9 mouse cellular contexts compared by ENCODE assay signal in genomic region chr16:36884881-36885280, GRCm38 (mm10). TPM values are rescaled to one million over a fixed set of nuclear protein-coding genes. Genes with fewer than 3 reads are reported as not detected.
DNase-seq lines count a peak whose midpoint lies in the region; ATAC-seq and TF ChIP-seq lines count a peak whose summit lies in the region.
"Had no signal": no experiment of that assay in that cellular context is flagged by ENCODE, and none has a peak within 500 bp of the region (broad histone marks: within the 10 kb centered on the region; RNA-seq: fewer than 3 reads in every experiment).

No protein-coding gene starts in this region.

- 81% methylated on average over 4 of the region's 4 CpGs for WGBS in heart, embryonic 11.5 days (ENCODE audit: insufficient replicate concordance)
- 87% methylated on average over 4 of the region's 4 CpGs for WGBS in kidney, postnatal 0 days

- no peaks in the 10 kb centered on the region for H3K27me3 ChIP-seq in heart, embryonic 11.5 days (ENCODE audit: control insufficient read depth, insufficient read depth, low read length)
- H3K27me3 ChIP-seq in kidney, postnatal 0 days (ENCODE audit: insufficient read depth, low read length): no peaks in the 10 kb centered on the region
- H3K27me3 ChIP-seq: limb, embryonic 15.5 days had no signal

- no peak overlapping the region for H3K9ac ChIP-seq in heart, embryonic 11.5 days (ENCODE audit: low read depth, low read length)
- no peak overlapping the region for H3K9ac ChIP-seq in kidney, postnatal 0 days (ENCODE audit: low read depth, low read length)
- H3K9ac ChIP-seq: limb, embryonic 15.5 days had no signal

- DNase-seq in heart, postnatal 10 days: peak; percentile 18 to 56
- DNase-seq in B cell, adult 2 months: peak; percentile 63 to 69
- DNase-seq in NIH3T3 (ENCODE audit: low read depth): peak; percentile 25
- peak; percentile 31 for DNase-seq in kidney, postnatal 0 days (ENCODE audit: low spot score)
- peak; percentile 54 for DNase-seq in spleen, adult 12 weeks (ENCODE audit: low spot score)
- no peak for DNase-seq in ovary, postnatal 14 days (ENCODE audit: low spot score)

- H3K4me3 ChIP-seq in heart, embryonic 11.5 days (ENCODE audit: low read depth, low read length): no peak overlapping the region
- H3K4me3 ChIP-seq in kidney, postnatal 0 days (replicated peaks; ENCODE audit: low read depth, low read length): no peak overlapping the region
- H3K4me3 ChIP-seq: limb, embryonic 15.5 days had no signal

- intact Hi-C loops in heart, postnatal 10 days (cut with DNase I): loop anchor here (5.0 kb wide), 1 partner anchor 122 kb away; no protein-coding TSS in a partner anchor

- H3K27ac ChIP-seq in heart, embryonic 11.5 days (ENCODE audit: low read depth, low read length): no peak overlapping the region
- H3K27ac ChIP-seq in kidney, postnatal 0 days: no peak overlapping the region
- H3K27ac ChIP-seq: limb, embryonic 15.5 days had no signal

- no peaks in the 10 kb centered on the region for H3K9me3 ChIP-seq in heart, embryonic 11.5 days (replicated peaks; ENCODE audit: control insufficient read depth, low read length)
- H3K9me3 ChIP-seq in kidney, postnatal 0 days (replicated peaks; ENCODE audit: low read length): no peaks in the 10 kb centered on the region
- H3K9me3 ChIP-seq: limb, embryonic 15.5 days had no signal

- TF ChIP-seq CTCF in kidney, postnatal 0 days (IDR thresholded peaks at IDR 0.05; ENCODE audit: low read depth): peak; percentile 59

- 0 out of 2 replicates have a peak, but pooled peaks cover 2% of the 10 kb centered on the region for H3K36me3 ChIP-seq in heart, embryonic 11.5 days (ENCODE audit: control insufficient read depth, insufficient read depth, low read length)
- peaks cover 26% of the 10 kb centered on the region; the same call in 1 of the 2 replicates for H3K36me3 ChIP-seq in kidney, postnatal 0 days (ENCODE audit: insufficient read depth, low read length)

- no peak overlapping the region for H3K4me2 ChIP-seq in heart, embryonic 11.5 days
- H3K4me2 ChIP-seq in kidney, postnatal 0 days (ENCODE audit: low read length): no peak overlapping the region
- H3K4me2 ChIP-seq: limb, embryonic 15.5 days had no signal

- ATAC-seq in heart, embryonic 11.5 days (replicated peaks; ENCODE audit: insufficient number of reproducible peaks, low FRiP score, low TSS enrichment): no peak
- ATAC-seq in kidney, postnatal 0 days (replicated peaks; ENCODE audit: low FRiP score, low read depth): no peak
- no peak for ATAC-seq in frontal cortex, adult (ENCODE audit: low TSS enrichment)

- H3K4me1 ChIP-seq in heart, embryonic 11.5 days (ENCODE audit: control insufficient read depth, insufficient read depth, low read length): no peaks in the 10 kb centered on the region
- H3K4me1 ChIP-seq in kidney, postnatal 0 days (replicated peaks; ENCODE audit: insufficient read depth, low read length): no peaks in the 10 kb centered on the region
- H3K4me1 ChIP-seq: limb, embryonic 15.5 days had no signal

RNA-seq across cellular contexts. Expression of gene Golgb1, which starts 9.9 kb away (rescaled TPM):
- 10 to 100 TPM; 38.8 to 39.5 TPM for total RNA-seq in heart, postnatal 10 days (2021)
- 54.8 and 70.1 TPM in 2 replicates for polyA plus RNA-seq in heart, embryonic 11.5 days (2014; fragmentation: Nextera tagmentation; extraction: Ambion mirVana)
- 101 and 115 TPM in 2 replicates for polyA plus RNA-seq in kidney, postnatal 0 days (2015; fragmentation: Nextera tagmentation; extraction: Ambion mirVana)

RNA-seq across cellular contexts. Expression of gene Eaf2, which starts 10.1 kb away (rescaled TPM):
- under 1 TPM; 0.84 to 0.99 TPM for total RNA-seq in heart, postnatal 10 days (2021)
- 0.37 and 0.80 TPM in 2 replicates for polyA plus RNA-seq in heart, embryonic 11.5 days (2014; fragmentation: Nextera tagmentation; extraction: Ambion mirVana)
- 22.7 and 24.6 TPM in 2 replicates for polyA plus RNA-seq in kidney, postnatal 0 days (2015; fragmentation: Nextera tagmentation; extraction: Ambion mirVana)

RNA-seq across cellular contexts. Expression of gene Hcls1, which starts 49.9 kb away (rescaled TPM):
- 10 to 100 TPM in 1 of 2 experiments, 1 to 10 TPM in 1; 9.9 to 10.2 TPM for total RNA-seq in heart, postnatal 10 days (2021)
- polyA plus RNA-seq in heart, embryonic 11.5 days (2014; fragmentation: Nextera tagmentation; extraction: Ambion mirVana): 1.0 and 1.5 TPM in 2 replicates
- 4.8 and 4.9 TPM in 2 replicates for polyA plus RNA-seq in kidney, postnatal 0 days (2015; fragmentation: Nextera tagmentation; extraction: Ambion mirVana)

RNA-seq across cellular contexts. Expression of gene Iqcb1, which starts 56.7 kb away (rescaled TPM):
- 10 to 100 TPM; 12.2 to 13.3 TPM for total RNA-seq in heart, postnatal 10 days (2021)
- polyA plus RNA-seq in heart, embryonic 11.5 days (2014; fragmentation: Nextera tagmentation; extraction: Ambion mirVana): 38.5 and 40.1 TPM in 2 replicates
- 21.8 and 24.2 TPM in 2 replicates for polyA plus RNA-seq in kidney, postnatal 0 days (2015; fragmentation: Nextera tagmentation; extraction: Ambion mirVana)

Comparison
In these comparisons a context has a peak if more than half of its experiments do, and no peak if none do; other contexts are left out.
1. RNA of gene Eaf2, which starts 10.1 kb away (polyA plus RNA-seq): 22.7 to 24.6 TPM in kidney, postnatal 0 days; 0.37 to 0.80 TPM in heart, embryonic 11.5 days; every median in the first group is over 10 times any median in the second.